Mouse (Mus musculus) embryo, embryonic 11.5 days (tissue): ENCODE data around the gene Cacybp.

Experiments
- DNase-seq: peaks from one replicate; pipeline ENCODE4 v3.0.0-alpha.2; 2012; ENCODE audit warnings: low read depth, low spot score

Cacybp gene

GRCm38 (mm10) chr1:160217898-160218297 is 5.2 kb upstream of the Cacybp start:
- DNase-seq, result no peak

GRCm38 (mm10) chr1:160214171-160214570 is 1.5 kb upstream of the Cacybp start:
- no peak for DNase-seq

- no peak for DNase-seq
These were observed 468 bp downstream of the Cacybp start for GRCm38 (mm10) chr1:160212123-160212691.

GRCm38 (mm10) chr1:160211597-160212122 is 1.0 kb downstream of the Cacybp start:
- no peak for DNase-seq

GRCm38 (mm10) chr1:160210566-160210965 is 2.1 kb downstream of the Cacybp start:
- no peak for DNase-seq

- no peak for DNase-seq
These were observed 2.8 kb downstream of the Cacybp start for GRCm38 (mm10) chr1:160209844-160210243.

GRCm38 (mm10) chr1:160205486-160205885 is 7.2 kb downstream of the Cacybp start:
- DNase-seq, result no peak

- no peak for DNase-seq
These were observed 17.4 kb downstream of the Cacybp start for GRCm38 (mm10) chr1:160195337-160195663.

- peak; percentile 98 for DNase-seq
These were observed 17.9 kb downstream of the Cacybp start, which contains the start of gene Mrps14 for GRCm38 (mm10) chr1:160194529-160195336. Mrps14 (plus strand) TSS chr1:160195215.

GRCm38 (mm10) chr1:160184506-160184905 is 28.2 kb downstream of the Cacybp start:
- DNase-seq, result peak; percentile 44

- no peak for DNase-seq
These were observed 31.5 kb downstream of the Cacybp start for GRCm38 (mm10) chr1:160181216-160181615.

- DNase-seq, result no peak
These were observed 35.8 kb downstream of the Cacybp start for GRCm38 (mm10) chr1:160176903-160177302.

GRCm38 (mm10) chr1:160166600-160166999 is 46.1 kb downstream of the Cacybp start:
- DNase-seq, result no peak

GRCm38 (mm10) chr1:160158190-160158589 is 54.5 kb downstream of the Cacybp start:
- DNase-seq, result no peak

- no peak for DNase-seq
These were observed 59.2 kb downstream of the Cacybp start, which contains the start of gene Tnn for GRCm38 (mm10) chr1:160153480-160153879. Tnn (minus strand) TSS chr1:160153580.
